Mouse (Mus musculus): Measurements from ENCODE around the gene Rgs21.

Gene Rgs21

DNA sequence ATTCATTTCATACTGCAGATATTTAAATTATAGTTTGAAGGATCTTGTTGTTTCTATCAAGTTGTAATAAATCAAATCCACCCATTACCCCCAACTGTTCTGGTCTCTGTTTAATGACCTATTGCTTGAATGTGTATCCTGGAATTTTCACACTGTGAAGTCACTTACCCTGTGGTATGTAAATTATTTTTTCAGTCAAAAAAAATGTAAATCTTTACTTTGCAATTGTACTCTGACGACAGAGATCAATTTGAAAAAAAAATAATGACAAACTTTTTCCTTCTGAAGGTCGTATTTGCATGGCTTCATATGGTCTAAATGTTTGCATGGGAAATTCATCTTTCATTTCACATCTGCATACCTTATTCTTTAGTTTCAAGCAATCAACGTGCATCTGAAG lies at the start of gene Rgs21:
Gene Rgs21 (minus strand): TSS at position 101 of the 400 bp plus-strand sequence.
- no peak for DNase-seq

DNA sequence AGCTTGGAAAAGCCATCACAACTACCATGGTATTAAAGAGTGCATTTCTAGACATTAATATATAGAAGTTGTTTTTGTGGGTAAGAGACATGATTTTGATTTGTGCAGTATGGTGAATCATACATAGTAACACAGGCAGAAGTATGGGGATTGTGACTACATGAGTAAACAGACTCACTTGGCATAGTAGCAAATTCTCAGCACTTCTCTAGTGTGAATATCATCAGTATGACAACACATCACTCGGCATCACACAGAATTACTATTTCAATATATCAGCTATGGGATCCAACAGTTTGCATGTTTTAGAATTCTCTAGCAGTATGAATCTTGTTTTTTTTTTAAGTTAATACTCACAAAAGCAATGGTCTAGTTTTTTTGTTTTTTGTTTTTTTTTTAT lies 36.6 kb upstream of the Rgs21 start:
- DNase-seq, result no peak

DNA sequence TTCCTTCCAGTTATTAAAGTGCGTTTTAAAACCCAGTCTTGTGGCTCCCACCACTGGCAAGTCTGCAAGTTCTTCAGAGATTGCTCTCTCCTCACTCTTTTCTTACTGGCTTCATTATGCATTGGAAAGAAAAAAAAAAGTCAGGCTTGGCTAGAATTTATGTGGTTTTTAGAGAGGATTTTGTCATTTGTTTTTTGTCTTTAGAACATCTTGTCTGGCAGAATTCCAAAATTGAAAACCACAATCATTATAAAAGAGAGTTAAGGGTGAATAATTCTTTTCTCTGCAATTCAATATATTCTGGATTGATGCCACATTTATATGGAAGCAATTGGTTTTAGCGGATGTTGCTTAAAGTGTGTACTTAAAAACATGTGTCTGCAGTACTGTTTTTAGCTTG lies 35.5 kb upstream of the Rgs21 start:
- no peak for DNase-seq

DNA sequence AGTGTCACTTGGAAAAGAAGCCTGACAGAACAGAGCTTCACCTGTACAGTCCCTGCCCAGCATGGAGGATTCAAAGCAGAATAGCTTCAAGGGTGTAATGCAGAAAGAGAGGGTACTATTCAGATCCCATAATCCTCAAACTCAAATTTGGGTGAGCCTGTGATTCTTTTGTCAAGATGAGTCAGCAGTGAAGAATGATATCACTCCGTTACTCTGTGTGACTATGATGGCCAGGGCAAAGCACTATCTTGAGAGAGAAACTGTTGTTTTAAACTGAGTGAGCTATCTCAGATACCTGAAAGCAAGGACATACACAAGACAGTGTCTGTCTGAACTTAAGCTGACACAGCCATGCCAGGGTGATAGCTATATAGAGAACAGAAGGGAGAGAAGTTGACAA lies 11.9 kb upstream of the Rgs21 start:
- no peak for DNase-seq

DNA sequence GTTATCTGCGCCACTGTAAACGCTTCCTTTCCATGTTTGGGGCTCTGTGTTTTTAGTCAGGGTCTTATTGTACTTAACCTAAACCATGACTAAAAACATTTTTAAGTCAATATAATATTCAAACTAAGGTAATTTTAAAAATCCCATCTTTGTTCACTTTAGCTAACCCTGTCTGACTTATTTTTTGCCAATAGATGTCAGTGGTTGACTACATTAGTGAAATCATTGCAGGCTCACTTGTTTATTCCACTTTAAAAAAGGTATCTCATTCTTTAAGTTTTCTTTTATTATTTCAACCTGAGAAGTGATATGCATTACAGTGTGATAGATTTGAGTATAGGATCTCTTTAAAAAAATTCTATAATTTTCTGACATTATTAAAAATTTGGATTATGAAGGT lies 5.5 kb upstream of the Rgs21 start:
- DNase-seq, result no peak

DNA sequence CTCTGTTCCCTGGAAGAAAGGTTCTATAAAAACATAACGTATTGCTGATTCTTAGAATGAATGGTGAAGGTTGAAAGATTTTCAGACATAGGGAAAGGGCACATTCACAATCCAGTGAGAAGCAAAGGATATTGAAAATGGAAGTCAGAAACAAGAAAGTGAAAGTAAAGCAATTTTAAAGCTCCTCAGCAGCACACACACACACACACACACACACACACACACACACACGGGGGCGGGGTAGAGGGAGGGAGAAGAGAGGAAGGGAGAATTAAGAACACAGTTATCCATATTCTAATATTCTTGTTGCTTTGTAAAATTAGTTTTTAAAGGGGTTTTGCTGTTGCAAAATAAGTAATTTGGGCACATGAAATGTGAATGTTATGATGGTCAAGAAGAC lies 2.4 kb upstream of the Rgs21 start:
- no peak for DNase-seq

DNA sequence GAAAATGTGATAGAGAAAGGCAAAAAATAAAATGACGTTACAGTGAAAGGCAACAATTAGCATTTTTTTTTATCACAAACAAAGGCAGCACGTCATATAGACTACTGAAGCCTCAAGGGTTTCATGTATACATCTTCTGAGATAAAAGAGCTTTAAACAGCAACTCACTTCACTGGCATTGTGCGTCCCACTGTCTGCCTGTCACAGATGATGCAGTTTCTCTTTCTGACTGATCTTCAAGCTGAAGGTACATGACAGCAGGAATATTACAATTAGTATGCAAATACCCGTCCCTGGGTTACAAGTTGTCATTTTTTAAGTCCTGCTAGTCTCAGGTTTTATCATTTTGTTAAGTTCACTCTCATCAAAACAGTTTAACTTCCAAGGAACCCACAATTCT lies 22.3 kb downstream of the Rgs21 start:
- no peak for DNase-seq

DNA sequence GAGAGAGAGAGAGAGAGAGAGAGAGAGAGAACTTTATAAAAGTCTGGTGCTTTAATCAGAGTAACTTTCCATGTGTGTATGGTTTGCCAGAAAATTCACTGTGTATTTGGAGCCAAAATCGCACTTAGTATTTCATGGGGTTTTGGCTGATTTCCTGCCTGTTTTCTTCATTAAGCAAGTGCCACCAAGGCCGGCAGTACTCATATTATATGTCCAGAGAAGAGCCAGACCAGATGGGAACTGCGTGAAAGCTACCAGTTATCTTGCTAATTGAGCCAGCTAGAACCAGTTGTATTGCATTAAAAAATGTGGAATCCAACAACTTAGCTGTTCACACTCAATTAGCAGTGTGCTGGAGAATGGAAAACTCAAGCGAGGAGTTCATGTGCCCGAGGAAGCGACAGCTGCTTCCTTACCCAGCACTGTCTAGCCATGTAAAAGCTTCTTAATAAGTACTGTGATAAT lies 22.9 kb downstream of the Rgs21 start:
- DNase-seq, result no peak

DNA sequence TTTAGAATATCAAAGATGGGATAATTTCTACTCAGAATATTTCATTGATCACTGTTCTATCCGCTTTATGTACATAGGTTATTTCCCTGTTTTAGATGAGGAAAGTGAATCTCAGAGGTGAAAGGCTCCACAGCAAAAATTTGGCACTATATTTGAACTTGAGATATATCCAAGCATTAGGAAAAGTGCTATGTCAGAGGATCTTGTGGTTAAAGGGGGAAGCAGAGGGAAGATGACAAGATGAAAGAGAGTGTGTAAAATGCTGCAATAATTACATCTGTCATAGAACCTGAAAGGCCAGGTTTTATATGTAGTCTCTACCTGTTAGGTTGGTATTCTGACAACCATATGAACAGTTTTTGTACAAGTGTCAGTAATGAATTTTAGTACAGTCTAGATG lies 35.7 kb downstream of the Rgs21 start:
- no peak for DNase-seq

DNA sequence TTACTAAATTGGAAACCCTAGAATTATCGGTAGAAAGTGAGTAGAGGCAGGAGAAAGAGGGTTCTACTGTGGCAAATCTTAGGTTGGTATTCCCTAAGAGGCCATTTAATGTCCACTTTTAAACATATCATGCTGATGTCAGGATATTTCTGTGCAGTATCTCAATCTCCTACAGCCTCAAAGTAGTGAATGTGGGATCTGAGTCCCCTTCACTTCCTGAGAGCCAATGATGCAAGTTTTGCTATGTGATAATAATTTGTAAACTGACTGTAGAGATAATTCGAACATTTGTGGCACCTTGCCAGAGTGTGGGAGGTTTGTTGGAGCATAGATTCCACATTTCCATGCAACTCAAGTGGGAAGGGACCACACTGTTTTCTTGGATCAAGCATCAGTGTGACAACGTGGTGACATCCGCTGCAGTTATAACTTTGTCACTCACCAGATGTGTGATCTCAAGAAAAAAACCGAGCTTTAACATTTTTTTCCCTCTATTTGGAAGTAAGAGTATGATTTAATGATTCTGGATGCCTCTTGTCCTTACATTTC lies 49.5 kb downstream of the Rgs21 start:
- no peak for DNase-seq

DNA sequence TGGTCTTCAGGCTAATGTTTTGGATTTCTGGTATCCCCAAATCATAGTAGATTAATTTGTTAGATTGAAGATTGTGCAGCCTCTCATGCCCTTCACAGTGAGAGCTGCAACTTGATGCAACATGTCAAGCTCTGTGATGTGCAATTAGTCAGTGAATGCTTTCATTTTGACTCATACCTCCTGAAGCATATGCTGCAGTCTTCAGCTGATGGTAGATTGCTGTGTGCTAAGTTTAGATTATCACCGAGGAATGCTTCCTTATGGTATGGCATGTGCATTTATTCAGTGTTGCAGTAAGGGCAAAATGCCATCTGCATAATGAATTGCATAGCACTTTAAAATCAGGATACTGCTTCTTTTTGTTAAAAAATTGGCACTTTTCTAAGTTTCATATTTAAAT lies 65.2 kb downstream of the Rgs21 start:
- DNase-seq, result no peak

DNA sequence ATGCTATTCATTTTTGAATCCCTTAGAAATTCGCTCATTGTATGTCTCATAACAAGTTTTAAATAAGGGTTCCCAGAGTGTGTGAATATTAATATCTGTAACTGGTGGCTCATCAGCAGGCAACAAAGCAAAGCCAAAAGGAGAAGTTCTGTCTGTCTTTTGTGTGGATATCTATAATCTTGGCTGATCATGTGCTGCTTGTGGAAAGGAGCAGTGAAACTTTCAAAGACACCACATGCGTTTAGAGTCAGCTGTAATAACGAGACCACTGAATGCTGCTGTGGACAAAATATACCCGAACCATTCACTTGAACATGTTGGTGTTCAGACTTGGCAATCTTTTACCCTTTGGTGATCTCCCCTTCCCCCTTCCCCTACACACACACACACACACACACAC lies 67.0 kb downstream of the Rgs21 start:
- no peak for DNase-seq

DNA sequence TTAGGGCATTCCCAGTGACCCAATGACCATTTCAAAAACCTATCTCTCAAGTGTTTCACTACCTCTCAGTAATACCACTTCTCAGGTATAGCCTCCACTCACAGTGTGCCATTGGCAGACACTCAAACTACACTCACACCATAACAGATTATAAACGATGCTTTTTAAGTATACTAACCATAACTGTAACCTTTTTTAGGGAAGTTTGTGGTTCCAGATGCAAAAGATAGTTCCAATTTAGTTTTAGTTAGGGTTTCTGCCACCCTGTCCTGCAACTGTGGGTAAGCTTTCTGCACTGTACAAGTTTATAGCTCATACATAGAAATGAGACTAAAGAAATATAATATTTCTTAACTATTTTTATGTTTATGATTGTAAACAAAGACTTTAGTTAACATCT lies 67.7 kb downstream of the Rgs21 start:
- DNase-seq, result no peak

DNA sequence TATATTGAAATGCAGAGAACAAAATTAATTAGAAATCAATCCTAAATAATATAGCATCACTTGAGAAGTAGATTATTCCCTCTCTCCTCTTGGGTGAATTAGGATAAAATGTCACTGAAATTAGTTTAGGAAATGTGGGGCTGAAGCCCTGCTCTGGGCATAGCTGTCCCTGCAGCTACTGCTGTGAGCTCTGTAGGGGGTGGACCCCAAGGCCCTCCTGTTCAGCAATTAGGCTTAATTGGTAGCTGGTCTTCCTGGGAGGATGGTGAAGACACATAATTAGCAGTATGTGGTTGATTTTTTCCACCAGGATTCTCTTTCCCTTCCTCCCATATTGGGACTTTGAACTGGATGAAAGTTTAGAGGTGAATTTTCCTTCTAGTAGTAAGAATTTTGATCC lies 68.7 kb downstream of the Rgs21 start:
- no peak for DNase-seq

DNA sequence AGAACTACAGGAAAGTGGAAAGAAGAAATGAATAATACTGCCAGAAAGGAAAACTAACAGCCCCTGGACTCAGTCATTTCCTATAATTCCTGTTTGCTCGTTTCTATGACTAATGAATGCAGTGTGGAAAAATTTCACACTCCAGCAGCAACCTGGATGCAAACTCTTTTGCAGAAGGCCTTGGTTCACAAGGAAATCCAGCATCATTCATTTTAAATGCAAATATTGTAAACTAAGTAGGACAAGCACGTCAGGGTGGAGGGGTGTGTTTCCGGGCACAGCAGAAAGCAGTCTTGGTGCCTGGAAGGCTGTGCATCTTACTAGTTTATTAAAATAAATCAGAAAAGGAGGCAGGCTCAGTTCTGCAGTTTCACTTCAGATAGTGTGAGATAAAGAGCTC lies 69.4 kb downstream of the Rgs21 start:
- no peak for DNase-seq

DNA sequence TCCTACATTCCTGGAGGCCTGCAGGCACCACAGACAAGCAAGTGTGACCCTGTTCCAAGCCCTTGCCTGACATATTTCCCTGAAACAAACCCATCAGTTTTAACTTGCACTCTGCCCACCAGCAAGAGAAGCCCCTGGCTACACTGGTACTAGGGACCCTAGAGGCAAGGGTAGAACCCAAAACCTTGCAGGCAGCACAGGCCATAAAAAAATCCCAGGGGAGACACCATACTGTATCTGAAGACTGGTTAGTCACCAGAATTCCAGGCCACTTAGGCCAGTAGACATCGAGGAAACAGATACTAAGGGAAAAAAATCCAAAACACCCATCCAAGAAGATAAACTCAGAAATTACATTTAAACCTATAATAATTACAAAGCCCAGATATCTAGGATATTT lies 74.1 kb downstream of the Rgs21 start:
- DNase-seq, result no peak

DNA sequence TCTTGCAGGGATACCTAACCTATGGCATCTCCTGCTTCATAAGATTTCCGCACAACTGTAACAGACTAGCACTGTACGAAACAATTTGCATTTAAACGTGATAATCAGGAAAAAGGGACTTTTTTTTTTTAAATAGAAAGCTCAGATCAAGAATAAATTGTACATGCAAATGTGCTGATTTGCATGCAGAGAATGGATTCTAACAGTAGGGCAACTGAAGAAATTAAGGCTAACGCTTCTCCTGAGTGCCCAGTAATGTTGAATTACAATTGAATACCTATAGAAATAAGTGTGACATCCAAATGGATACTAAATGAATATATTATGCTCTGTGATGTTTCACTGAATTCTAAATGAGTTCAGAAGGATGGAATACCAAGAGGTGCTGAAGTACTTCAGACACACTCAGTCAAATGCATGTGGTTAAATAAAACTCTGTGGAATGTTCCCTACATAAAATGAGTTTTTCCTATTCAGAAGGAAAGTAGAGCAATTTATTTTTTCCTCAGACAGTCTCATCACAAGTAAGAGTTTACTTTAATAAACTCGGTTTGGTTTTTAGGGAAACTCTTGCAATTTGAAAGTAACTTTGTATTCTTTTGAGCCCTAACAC lies 79.1 kb downstream of the Rgs21 start:
- DNase-seq, result no peak

Data from cerebellum, adult 8-10 months (tissue).